ENCODE assay signal across 16 mouse cellular contexts in the genomic region with DNA sequence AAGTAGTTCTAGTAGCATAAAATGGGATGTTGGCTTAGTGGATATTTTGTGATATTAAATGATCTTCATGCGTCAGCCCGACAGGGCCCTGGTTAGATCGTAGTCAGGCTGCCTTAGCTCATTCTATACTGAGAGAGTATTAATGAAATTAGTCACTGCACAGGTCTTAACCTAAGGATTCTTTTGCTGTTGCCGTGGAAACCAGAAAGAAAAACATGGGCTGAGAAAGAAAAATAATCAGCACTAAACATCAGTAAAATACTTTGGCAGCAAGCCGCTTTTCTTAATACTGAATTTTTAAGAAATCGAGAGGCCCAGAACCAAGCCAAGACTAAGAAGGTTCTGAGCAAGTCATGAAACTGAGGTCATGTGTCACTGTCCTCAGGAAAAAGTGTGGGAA.
DNase-seq lines count a peak whose midpoint lies in the region; ATAC-seq and TF ChIP-seq lines count a peak whose summit lies in the region.
"Had no signal": no experiment of that assay in that cellular context is flagged by ENCODE, and none has a peak within 500 bp of the region (broad histone marks: within the 10 kb centered on the region; RNA-seq: fewer than 3 reads in every experiment).

No protein-coding gene starts in this region.

- H3K27ac ChIP-seq in embryonic facial prominence, embryonic 11.5 days (replicated peaks; ENCODE audit: low read depth, low read length) = no peak overlapping the region
- no peak overlapping the region for H3K27ac ChIP-seq in embryonic facial prominence, embryonic 10.5 days (replicated peaks)
- H3K27ac ChIP-seq in kidney, embryonic 15.5 days = peak overlapping the region; percentile 7; the same call in 1 of the 2 replicates
- H3K27ac ChIP-seq in lung, postnatal 0 days (ENCODE audit: low read length) = no peak overlapping the region
- no peak overlapping the region for H3K27ac ChIP-seq in embryonic facial prominence, embryonic 14.5 days (replicated peaks; ENCODE audit: low read depth, low read length)
- H3K27ac ChIP-seq: embryonic facial prominence, embryonic 15.5 days; hindbrain, postnatal 0 days; left cerebral cortex, adult 2 months; limb, embryonic 12.5 days; liver, embryonic 13.5 days; lung, embryonic 15.5 days had no signal

- no peaks in the 10 kb centered on the region for H3K4me1 ChIP-seq in embryonic facial prominence, embryonic 11.5 days (ENCODE audit: control insufficient read depth, insufficient read depth, low read length)
- peaks cover 30% of the 10 kb centered on the region for H3K4me1 ChIP-seq in embryonic facial prominence, embryonic 10.5 days
- H3K4me1 ChIP-seq in kidney, embryonic 15.5 days = peaks cover 28% of the 10 kb centered on the region; the same call in 1 of the 2 replicates
- no peaks in the 10 kb centered on the region; the same call in 1 of the 2 replicates for H3K4me1 ChIP-seq in lung, postnatal 0 days (ENCODE audit: insufficient read depth, low read depth, low read length)
- H3K4me1 ChIP-seq in embryonic facial prominence, embryonic 14.5 days (ENCODE audit: control insufficient read depth, insufficient read depth, low read length) = peaks cover 36% of the 10 kb centered on the region

- no peak overlapping the region for H3K4me3 ChIP-seq in embryonic facial prominence, embryonic 11.5 days (ENCODE audit: low read depth, low read length)
- H3K4me3 ChIP-seq in embryonic facial prominence, embryonic 10.5 days = no peak overlapping the region
- H3K4me3 ChIP-seq in kidney, embryonic 15.5 days (replicated peaks) = no peak overlapping the region
- H3K4me3 ChIP-seq in lung, postnatal 0 days (ENCODE audit: low read depth, low read length) = no peak overlapping the region
- no peak overlapping the region for H3K4me3 ChIP-seq in embryonic facial prominence, embryonic 14.5 days (ENCODE audit: low read depth, low read length)
- H3K4me3 ChIP-seq: embryonic facial prominence, embryonic 15.5 days; left cerebral cortex, adult 2 months; limb, embryonic 12.5 days; liver, embryonic 13.5 days; lung, embryonic 15.5 days had no signal

- ATAC-seq in embryonic facial prominence, embryonic 11.5 days (replicated peaks; ENCODE audit: insufficient number of reproducible peaks, low FRiP score, low TSS enrichment, low read depth) = no peak
- ATAC-seq in kidney, embryonic 15.5 days (replicated peaks; ENCODE audit: low FRiP score) = no peak
- ATAC-seq in lung, postnatal 0 days = no peak
- ATAC-seq in embryonic facial prominence, embryonic 14.5 days (ENCODE audit: low read depth) = no peak
- ATAC-seq: intestine, postnatal 0 days had no signal

- H3K4me2 ChIP-seq in embryonic facial prominence, embryonic 11.5 days (ENCODE audit: low read depth, low read length) = no peak overlapping the region
- no peak overlapping the region for H3K4me2 ChIP-seq in kidney, embryonic 15.5 days
- H3K4me2 ChIP-seq in lung, postnatal 0 days (replicated peaks; ENCODE audit: low read depth, low read length) = no peak overlapping the region
- no peak overlapping the region for H3K4me2 ChIP-seq in embryonic facial prominence, embryonic 14.5 days (ENCODE audit: low read depth, low read length)
- H3K4me2 ChIP-seq: embryonic facial prominence, embryonic 15.5 days; limb, embryonic 12.5 days; liver, embryonic 13.5 days; lung, embryonic 15.5 days had no signal

- no peak for TF ChIP-seq EP300 in lung, postnatal 0 days (IDR thresholded peaks at IDR 0.05)

- H3K9ac ChIP-seq in embryonic facial prominence, embryonic 11.5 days (replicated peaks; ENCODE audit: low read length) = no peak overlapping the region
- no peak overlapping the region for H3K9ac ChIP-seq in kidney, embryonic 15.5 days
- H3K9ac ChIP-seq in lung, postnatal 0 days (replicated peaks; ENCODE audit: low read depth) = no peak overlapping the region
- no peak overlapping the region for H3K9ac ChIP-seq in embryonic facial prominence, embryonic 14.5 days (ENCODE audit: low read depth, low read length)
- H3K9ac ChIP-seq: embryonic facial prominence, embryonic 15.5 days; limb, embryonic 12.5 days; liver, embryonic 13.5 days; lung, embryonic 15.5 days had no signal

- no peak for TF ChIP-seq CTCF in lung, postnatal 0 days (IDR thresholded peaks at IDR 0.05)

- H3K9me3 ChIP-seq in embryonic facial prominence, embryonic 11.5 days (replicated peaks; ENCODE audit: control insufficient read depth, low read length) = no peaks in the 10 kb centered on the region
- no peaks in the 10 kb centered on the region for H3K9me3 ChIP-seq in embryonic facial prominence, embryonic 10.5 days
- H3K9me3 ChIP-seq in kidney, embryonic 15.5 days (replicated peaks) = no peaks in the 10 kb centered on the region
- no peaks in the 10 kb centered on the region for H3K9me3 ChIP-seq in lung, postnatal 0 days (ENCODE audit: low read length)
- no peaks in the 10 kb centered on the region for H3K9me3 ChIP-seq in embryonic facial prominence, embryonic 14.5 days (ENCODE audit: control insufficient read depth, low read length)
- H3K9me3 ChIP-seq: embryonic facial prominence, embryonic 15.5 days; G1E; limb, embryonic 12.5 days; liver, embryonic 13.5 days; lung, embryonic 15.5 days had no signal

- H3K36me3 ChIP-seq in embryonic facial prominence, embryonic 11.5 days (replicated peaks; ENCODE audit: control insufficient read depth, insufficient read depth, low read depth, low read length) = no peaks in the 10 kb centered on the region
- H3K36me3 ChIP-seq in embryonic facial prominence, embryonic 10.5 days (replicated peaks) = no peaks in the 10 kb centered on the region
- no peaks in the 10 kb centered on the region for H3K36me3 ChIP-seq in kidney, embryonic 15.5 days
- no peaks in the 10 kb centered on the region for H3K36me3 ChIP-seq in lung, postnatal 0 days (ENCODE audit: insufficient read depth, low read length)
- no peaks in the 10 kb centered on the region for H3K36me3 ChIP-seq in embryonic facial prominence, embryonic 14.5 days (ENCODE audit: control insufficient read depth, insufficient read depth, low read length)
- H3K36me3 ChIP-seq: embryonic facial prominence, embryonic 15.5 days; limb, embryonic 12.5 days; lung, embryonic 15.5 days had no signal

- 75% methylated on average over 6 of the region's 6 CpGs for WGBS in embryonic facial prominence, embryonic 11.5 days
- 82% methylated on average over 6 of the region's 6 CpGs for WGBS in embryonic facial prominence, embryonic 10.5 days
- 61% methylated on average over 6 of the region's 6 CpGs for WGBS in kidney, embryonic 15.5 days
- 74% methylated on average over 6 of the region's 6 CpGs for WGBS in lung, postnatal 0 days
- WGBS in embryonic facial prominence, embryonic 14.5 days = 58% methylated on average over 6 of the region's 6 CpGs

- DNase-seq in embryonic facial prominence, embryonic 11.5 days (ENCODE audit: low spot score) = peak; percentile 31
- no peak for DNase-seq in embryonic facial prominence, embryonic 10.5 days (ENCODE audit: low spot score)
- DNase-seq in kidney, adult 11 months = no peak
- peak; percentile 32 for DNase-seq in lung, postnatal 0 days (ENCODE audit: low spot score)
- DNase-seq in lung, postnatal 10 days = no peak
- peak; percentile 80 for DNase-seq in embryonic facial prominence, embryonic 14.5 days (ENCODE audit: low spot score)
- DNase-seq in left cerebral cortex, postnatal 4 days = no peak
- DNase-seq: liver, embryonic 13.5 days had no signal

- H3K27me3 ChIP-seq in embryonic facial prominence, embryonic 11.5 days (ENCODE audit: control insufficient read depth, insufficient read depth, low read length) = no peaks in the 10 kb centered on the region
- peaks cover 3% of the 10 kb centered on the region; the same call in 1 of the 2 replicates for H3K27me3 ChIP-seq in embryonic facial prominence, embryonic 10.5 days (replicated peaks; ENCODE audit: low read depth, poor library complexity, severe bottlenecking)
- no peaks in the 10 kb centered on the region for H3K27me3 ChIP-seq in kidney, embryonic 15.5 days
- H3K27me3 ChIP-seq in lung, postnatal 0 days (replicated peaks; ENCODE audit: insufficient read depth, low read length) = no peaks in the 10 kb centered on the region
- no peaks in the 10 kb centered on the region for H3K27me3 ChIP-seq in embryonic facial prominence, embryonic 14.5 days (replicated peaks; ENCODE audit: control insufficient read depth, insufficient read depth, low read length)
- H3K27me3 ChIP-seq: embryonic facial prominence, embryonic 15.5 days; limb, embryonic 12.5 days; liver, embryonic 13.5 days; lung, embryonic 15.5 days had no signal

- intact Hi-C loops in left cerebral cortex, postnatal 4 days (cut with DNase I) = no loop called here

Comparison
In these comparisons a context has a peak if more than half of its experiments do, and no peak if none do; other contexts are left out.
1. DNase-seq: peak in embryonic facial prominence, embryonic 11.5 days (single experiment), lung, postnatal 0 days (single experiment) and embryonic facial prominence, embryonic 14.5 days (single experiment); none in embryonic facial prominence, embryonic 10.5 days (single experiment), kidney, adult 11 months (single experiment), lung, postnatal 10 days (single experiment) and left cerebral cortex, postnatal 4 days (single experiment).